Mouse (Mus musculus) adrenal gland, postnatal 25 days (tissue): Measurements from ENCODE around the gene Rhof. TPM values are rescaled to one million over a fixed set of nuclear protein-coding genes. Genes with fewer than 3 reads are reported as not detected.
A peak's percentile ranks its signal among the peaks of the same experiment; 100 is the strongest.
"Not testable (repeated sequence)": the region's sequence is repeated elsewhere in the genome, so short reads cannot be mapped to it uniquely, and the experiment has no call there.

Experiments
- DNase-seq: peaks from one replicate; pipeline ENCODE4 v3.0.0; 2021; ENCODE audit warnings: mixed read lengths
- total RNA-seq: library from RNA; stranded (reverse); gene quantifications from 2 replicates; pipeline ENCODE4 v1.2.3, GENCODE M21; 2021

Gene Rhof
- total RNA-seq, 1 experiment from 2014 or later, result 1.6 TPM

- DNase-seq, result no peak
Observed at GRCm38 (mm10) chr5:123067395-123067995, 65.0 kb downstream of the Rhof start.

- DNase-seq, result peak; percentile 37
Observed at GRCm38 (mm10) chr5:123064207-123064606, 68.3 kb downstream of the Rhof start.

GRCm38 (mm10) chr5:123063141-123063540 lies 69.4 kb downstream of the Rhof start:
- no peak for DNase-seq

GRCm38 (mm10) chr5:123061402-123061749 lies 71.1 kb downstream of the Rhof start:
- not testable (repeated sequence) for DNase-seq

- no peak for DNase-seq
Observed at GRCm38 (mm10) chr5:123060706-123061401, 71.6 kb downstream of the Rhof start.

- no peak for DNase-seq
Observed at GRCm38 (mm10) chr5:123059757-123060520, 72.6 kb downstream of the Rhof start.

GRCm38 (mm10) chr5:123058251-123059102 lies 74.0 kb downstream of the Rhof start:
- DNase-seq, result no peak

GRCm38 (mm10) chr5:123057366-123058250 lies 74.9 kb downstream of the Rhof start:
- DNase-seq, result peak; percentile 99

Other genes starting within 250 kb of the Rhof start
- gene Kdm2b, start 142.9 kb downstream of the Rhof start, total RNA-seq, result 16.4 and 22.7 TPM in 2 replicates
- gene Orai1, start 117.6 kb downstream of the Rhof start, total RNA-seq, result 11.7 and 13.4 TPM in 2 replicates
- gene Morn3, start 85.7 kb downstream of the Rhof start, total RNA-seq, result not detected in 2 replicates
- 15.0 and 20.3 TPM in 2 replicates for gene Tmem120b, start 64.3 kb downstream of the Rhof start, total RNA-seq
- 34.7 and 41.6 TPM in 2 replicates for gene Setd1b, start 9.5 kb upstream of the Rhof start, total RNA-seq
- 26.8 and 30.8 TPM in 2 replicates for gene Psmd9, start 36.7 kb upstream of the Rhof start, total RNA-seq
- 1.4 and 25.2 TPM in 2 replicates for gene Hpd, start 50.0 kb upstream of the Rhof start, total RNA-seq
- gene Wdr66, start 119.4 kb upstream of the Rhof start, total RNA-seq, result 1.3 and 1.6 TPM in 2 replicates
- 13.7 and 15.4 TPM in 2 replicates for gene Bcl7a, start 211.1 kb upstream of the Rhof start, total RNA-seq